Mouse (Mus musculus) kidney, adult 11 months (tissue): ENCODE results near the gene Esp22.
"Not testable (repeated sequence)": the region's sequence is repeated elsewhere in the genome, so short reads cannot be mapped to it uniquely, and the experiment has no call there.

Source experiments
- DNase-seq: peaks from one replicate; pipeline ENCODE4 v3.0.0; 2022

The Esp22 gene

DNA sequence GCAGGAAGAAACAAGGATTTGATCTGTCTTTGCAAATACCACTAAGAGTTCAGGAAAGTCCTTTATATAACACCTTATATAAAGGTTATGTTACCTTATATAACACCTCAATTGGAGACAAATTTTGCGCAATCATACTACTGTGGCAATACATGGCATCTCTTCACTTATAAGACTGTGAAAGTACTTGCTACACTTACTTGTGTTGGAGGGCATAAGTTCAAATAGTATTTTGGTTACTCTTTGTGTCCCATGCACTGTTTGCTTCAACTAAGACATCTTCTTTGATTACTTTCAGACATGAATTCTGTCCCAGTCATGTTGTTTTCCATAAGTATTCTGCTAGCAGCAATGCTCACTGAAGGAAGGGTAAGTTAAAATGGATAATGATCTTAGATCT is at the start of gene Esp22:
Gene Esp22 (plus strand): TSS at position 301 of the 400 bp plus-strand sequence.
- DNase-seq, result no peak

GRCm38 (mm10) chr17:39063641-39064040 is 31.5 kb upstream of the Esp22 start:
- no peak for DNase-seq

DNA sequence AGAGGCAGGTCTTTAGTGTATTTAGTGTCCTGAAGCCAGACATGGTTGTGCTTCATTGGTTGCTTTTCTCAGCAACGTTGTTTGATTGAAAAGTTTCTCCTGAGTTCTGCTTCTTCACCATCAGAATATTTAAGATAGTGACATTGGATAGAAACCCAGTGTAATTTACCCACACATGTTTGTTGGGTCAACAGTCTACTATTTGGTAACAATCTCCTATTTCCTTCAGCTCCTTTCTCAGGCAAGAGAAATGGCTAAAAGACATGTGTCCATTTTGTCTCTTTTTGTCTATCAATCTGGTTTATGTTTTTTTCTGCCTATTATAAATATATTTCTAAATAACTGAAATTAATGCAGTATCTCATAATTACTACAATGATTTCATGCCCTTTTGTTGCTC is 18.2 kb upstream of the Esp22 start, which contains the start of gene Esp23:
Gene Esp23 (minus strand): TSS at position 101 of the 400 bp plus-strand sequence.
- DNase-seq, result no peak

DNA sequence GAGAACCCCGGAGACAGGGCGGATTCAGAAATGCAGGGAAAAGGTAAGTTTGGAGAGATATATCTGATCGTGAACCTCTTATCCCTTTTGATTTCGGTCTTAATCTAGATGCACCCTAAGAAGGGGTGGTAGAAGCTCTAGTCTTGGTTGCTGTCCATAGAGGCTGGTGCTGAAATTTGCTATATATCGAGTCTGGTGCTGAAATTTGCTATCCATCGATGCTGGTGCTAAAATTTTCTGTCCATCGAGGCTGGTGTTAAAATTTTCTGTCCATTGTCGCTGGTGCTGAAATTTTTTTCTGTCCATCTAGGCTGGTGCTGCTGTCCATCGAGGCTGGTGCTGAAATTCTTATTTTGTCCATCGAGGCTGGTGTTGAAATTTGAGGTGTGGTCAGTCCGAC is 12.0 kb downstream of the Esp22 start:
- not testable (repeated sequence) for DNase-seq

DNA sequence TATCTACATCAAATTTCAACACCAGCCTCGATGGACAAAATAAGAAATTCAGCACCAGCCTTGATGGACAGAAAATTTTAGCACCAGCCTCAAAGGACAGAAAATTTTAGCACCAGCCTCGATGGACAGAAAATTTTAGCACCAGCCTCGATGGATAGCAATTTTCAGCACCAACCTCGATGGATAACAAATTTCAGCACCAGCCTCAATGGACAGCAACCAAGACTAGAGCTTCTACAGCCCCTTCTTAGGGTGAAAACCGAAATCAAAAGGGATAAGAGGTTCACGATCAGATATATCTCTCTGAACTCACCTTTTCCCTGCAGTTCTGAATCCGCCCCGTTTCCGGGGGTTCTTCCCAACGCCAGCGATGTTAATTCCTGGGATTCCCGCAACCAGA is 34.0 kb downstream of the Esp22 start:
- DNase-seq, result not testable (repeated sequence)
